18 mouse cellular contexts compared by ENCODE assay signal in genomic region chr13:95940811-95941210, GRCm38 (mm10). TPM values are rescaled to one million over a fixed set of nuclear protein-coding genes. Genes with fewer than 3 reads are reported as not detected.
DNase-seq lines count a peak whose midpoint lies in the region; ATAC-seq and TF ChIP-seq lines count a peak whose summit lies in the region.
"Had no signal": no experiment of that assay in that cellular context is flagged by ENCODE, and none has a peak within 500 bp of the region (broad histone marks: within the 10 kb centered on the region; RNA-seq: fewer than 3 reads in every experiment).

No protein-coding gene starts in this region.

- DNase-seq in frontal cortex, adult 2 months (ENCODE audit: extremely low spot score in 1 of 2, low spot score in 1 of 2), result no peak
- no peak for DNase-seq in layer of hippocampus, adult 2 months (ENCODE audit: low spot score in 2 of 2)
- DNase-seq in layer of hippocampus, postnatal 36 days, result no peak
- DNase-seq in thymus, postnatal 14 days, result peak; percentile 0
- no peak for DNase-seq in thymus, postnatal 4 days
- DNase-seq: adrenal gland, postnatal 14 days; cerebellum, adult 2 months; cerebellum, postnatal 10 days; gastrocnemius, postnatal 36 days; heart, adult 18-20 months; heart, postnatal 14 days had no signal

- no peak overlapping the region for H3K4me3 ChIP-seq in layer of hippocampus, adult 2 months
- H3K4me3 ChIP-seq: embryonic facial prominence, embryonic 10.5 days; forebrain, embryonic 15.5 days; heart, embryonic 10.5 days had no signal

- H3K27ac ChIP-seq in layer of hippocampus, adult 2 months, result peak overlapping the region; percentile 32; the same call in 1 of the 2 replicates
- H3K27ac ChIP-seq: embryonic facial prominence, embryonic 10.5 days; forebrain, embryonic 15.5 days; heart, embryonic 10.5 days had no signal

- peak; percentile 31 for ATAC-seq in frontal cortex, adult (ENCODE audit: low TSS enrichment)
- ATAC-seq: activated CD4-positive, CD25-positive, alpha-beta regulatory T cell, adult 4 months; forebrain, embryonic 15.5 days; hindbrain, embryonic 16.5 days; Patski had no signal

- TF ChIP-seq CTCF in layer of hippocampus, adult 2 months (conservative IDR thresholded peaks at IDR 0.05), result no peak

RNA-seq across cellular contexts. Expression of gene Iqgap2, which starts 49.1 kb away (rescaled TPM):
- polyA plus RNA-seq in frontal cortex, adult 2 months (2012; rRNA removed), result 5.5 and 5.7 TPM in 2 replicates
- total RNA-seq in layer of hippocampus, adult 2 months (2021), result 10 to 100 TPM; 95.2 to 97.7 TPM
- total RNA-seq in layer of hippocampus, postnatal 36 days (2021), result 10 to 100 TPM; 86.9 to 92.4 TPM
